ENCODE assay signal across 8 mouse cellular contexts in the genomic region with DNA sequence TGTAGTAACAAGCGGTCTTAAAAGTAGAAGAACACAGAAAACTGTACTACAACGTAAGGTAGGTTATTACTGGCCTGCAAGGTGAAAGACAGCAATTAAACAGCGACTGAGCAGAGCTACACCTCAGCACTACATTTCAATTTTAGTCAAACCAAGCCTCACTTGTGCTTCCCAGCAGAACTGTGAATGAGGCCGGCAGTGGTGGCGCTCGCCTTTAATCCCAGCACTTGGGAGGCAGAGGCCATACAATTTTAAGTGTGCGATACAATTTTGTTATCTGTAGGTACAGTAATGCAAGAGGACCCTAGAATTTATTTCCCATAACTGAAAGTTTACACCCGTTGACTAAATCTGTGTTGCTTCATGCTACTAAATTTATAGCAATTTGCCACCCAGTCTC. TPM values are rescaled to one million over a fixed set of nuclear protein-coding genes. Genes with fewer than 3 reads are reported as not detected.
DNase-seq lines count a peak whose midpoint lies in the region; ATAC-seq and TF ChIP-seq lines count a peak whose summit lies in the region.

No protein-coding gene starts in this region.

- H3K9me3 ChIP-seq in lung, embryonic 14.5 days (ENCODE audit: low read depth, low read length) = no peaks in the 10 kb centered on the region
- H3K9me3 ChIP-seq in forebrain, embryonic 10.5 days = no peaks in the 10 kb centered on the region
- no peaks in the 10 kb centered on the region for H3K9me3 ChIP-seq in limb, embryonic 12.5 days
- no peaks in the 10 kb centered on the region for H3K9me3 ChIP-seq in neural tube, embryonic 15.5 days (replicated peaks)

- 61% methylated on average over 8 of the region's 8 CpGs for WGBS in lung, embryonic 14.5 days
- WGBS in forebrain, embryonic 10.5 days = 72% methylated on average over 8 of the region's 8 CpGs
- 61% methylated on average over 8 of the region's 8 CpGs for WGBS in limb, embryonic 12.5 days
- 67% methylated on average over 8 of the region's 8 CpGs for WGBS in neural tube, embryonic 15.5 days

- no peaks in the 10 kb centered on the region for H3K4me1 ChIP-seq in lung, embryonic 14.5 days (ENCODE audit: insufficient read depth)
- H3K4me1 ChIP-seq in forebrain, embryonic 10.5 days = peaks cover 23% of the 10 kb centered on the region
- peaks cover 17% of the 10 kb centered on the region for H3K4me1 ChIP-seq in limb, embryonic 12.5 days (replicated peaks)
- peaks cover 29% of the 10 kb centered on the region for H3K4me1 ChIP-seq in neural tube, embryonic 15.5 days

- no peaks in the 10 kb centered on the region for H3K27me3 ChIP-seq in lung, embryonic 14.5 days (ENCODE audit: insufficient read depth, low read length)
- no peaks in the 10 kb centered on the region for H3K27me3 ChIP-seq in forebrain, embryonic 10.5 days (ENCODE audit: poor library complexity, severe bottlenecking)
- no peaks in the 10 kb centered on the region for H3K27me3 ChIP-seq in limb, embryonic 12.5 days
- no peaks in the 10 kb centered on the region for H3K27me3 ChIP-seq in neural tube, embryonic 15.5 days (replicated peaks)

- peak overlapping the region; percentile 58 for H3K4me2 ChIP-seq in lung, embryonic 14.5 days
- peak overlapping the region; percentile 80 for H3K4me2 ChIP-seq in limb, embryonic 12.5 days
- peak overlapping the region; percentile 80 for H3K4me2 ChIP-seq in neural tube, embryonic 15.5 days

- TF ChIP-seq CTCF in lung, embryonic 14.5 days (IDR thresholded peaks at IDR 0.05; ENCODE audit: low read depth) = no peak

- H3K4me3 ChIP-seq in lung, embryonic 14.5 days (ENCODE audit: low read depth, low read length) = peak overlapping the region; percentile 86
- peak overlapping the region; percentile 89 for H3K4me3 ChIP-seq in forebrain, embryonic 10.5 days
- H3K4me3 ChIP-seq in limb, embryonic 12.5 days (replicated peaks) = peak overlapping the region; percentile 87
- H3K4me3 ChIP-seq in neural tube, embryonic 15.5 days (replicated peaks) = peak overlapping the region; percentile 95; the same call in 1 of the 2 replicates

- peak; percentile 35 for DNase-seq in lung, embryonic 14.5 days
- DNase-seq in lung, postnatal 36 days = no peak
- no peak for DNase-seq in forebrain, embryonic 10.5 days (ENCODE audit: extremely low spot score, low spot score)
- no peak for DNase-seq in testis, postnatal 14 days (ENCODE audit: low spot score)

- H3K36me3 ChIP-seq in lung, embryonic 14.5 days (ENCODE audit: insufficient read depth) = peaks cover 28% of the 10 kb centered on the region
- H3K36me3 ChIP-seq in forebrain, embryonic 10.5 days (replicated peaks) = peaks cover 31% of the 10 kb centered on the region
- H3K36me3 ChIP-seq in limb, embryonic 12.5 days = peaks cover 30% of the 10 kb centered on the region
- H3K36me3 ChIP-seq in neural tube, embryonic 15.5 days = peaks cover 24% of the 10 kb centered on the region

- peak overlapping the region; percentile 68 for H3K9ac ChIP-seq in lung, embryonic 14.5 days
- peak overlapping the region; percentile 61; the same call in 1 of the 2 replicates for H3K9ac ChIP-seq in limb, embryonic 12.5 days (replicated peaks)
- H3K9ac ChIP-seq in neural tube, embryonic 15.5 days (replicated peaks) = peak overlapping the region; percentile 72; the same call in 1 of the 2 replicates

- no peak for ATAC-seq in lung, embryonic 14.5 days (ENCODE audit: insufficient read depth)
- no peak for ATAC-seq in limb, embryonic 12.5 days (ENCODE audit: insufficient number of reproducible peaks, insufficient read depth, low FRiP score, low TSS enrichment, low read depth)
- ATAC-seq in neural tube, embryonic 15.5 days (ENCODE audit: low FRiP score) = no peak
- ATAC-seq in cerebellum, adult (ENCODE audit: insufficient number of reproducible peaks, low FRiP score, low TSS enrichment) = no peak
- no peak for ATAC-seq in activated CD4-positive, CD25-positive, alpha-beta regulatory T cell, adult 4 months

- peak overlapping the region; percentile 97 for H3K27ac ChIP-seq in lung, embryonic 14.5 days (ENCODE audit: low read depth)
- peak overlapping the region; percentile 96 for H3K27ac ChIP-seq in forebrain, embryonic 10.5 days
- H3K27ac ChIP-seq in limb, embryonic 12.5 days = peak overlapping the region; percentile 97
- H3K27ac ChIP-seq in neural tube, embryonic 15.5 days (replicated peaks) = peak overlapping the region; percentile 87; the same call in 1 of the 2 replicates

RNA-seq across cellular contexts. Expression of a gene that starts 1.3 kb away (rescaled TPM):
- polyA plus RNA-seq in lung, embryonic 14.5 days (2014; fragmentation: Nextera tagmentation; extraction: Ambion mirVana) = 683 and 808 TPM in 2 replicates
- polyA plus RNA-seq in forebrain, embryonic 10.5 days (2016; fragmentation: Nextera tagmentation; extraction: Ambion mirVana) = 465 and 478 TPM in 2 replicates
- polyA plus RNA-seq in limb, embryonic 12.5 days (2016; fragmentation: Nextera tagmentation; extraction: Ambion mirVana) = 582 and 603 TPM in 2 replicates
- 343 and 364 TPM in 2 replicates for polyA plus RNA-seq in neural tube, embryonic 15.5 days (2015; fragmentation: Nextera tagmentation; extraction: Ambion mirVana)
- polyA plus RNA-seq in activated CD4-positive, CD25-positive, alpha-beta regulatory T cell, adult 4 months (2017; shearing (Covaris generic)) = 1,000 to 10,000 TPM; 2,142 to 2,785 TPM

RNA-seq across cellular contexts. Expression of a gene that starts 6.8 kb away (rescaled TPM):
- 1.7 and 2.2 TPM in 2 replicates for polyA plus RNA-seq in lung, embryonic 14.5 days (2014; fragmentation: Nextera tagmentation; extraction: Ambion mirVana)
- polyA plus RNA-seq in forebrain, embryonic 10.5 days (2016; fragmentation: Nextera tagmentation; extraction: Ambion mirVana) = 0.84 and 1.2 TPM in 2 replicates
- 0.70 and 0.73 TPM in 2 replicates for polyA plus RNA-seq in limb, embryonic 12.5 days (2016; fragmentation: Nextera tagmentation; extraction: Ambion mirVana)
- polyA plus RNA-seq in neural tube, embryonic 15.5 days (2015; fragmentation: Nextera tagmentation; extraction: Ambion mirVana) = 0.32 and 0.91 TPM in 2 replicates
- 10 to 100 TPM; 31.6 to 35.4 TPM for polyA plus RNA-seq in activated CD4-positive, CD25-positive, alpha-beta regulatory T cell, adult 4 months (2017; shearing (Covaris generic))

RNA-seq across cellular contexts. Expression of a gene that starts 28.5 kb away (rescaled TPM):
- 22.3 and 23.3 TPM in 2 replicates for polyA plus RNA-seq in lung, embryonic 14.5 days (2014; fragmentation: Nextera tagmentation; extraction: Ambion mirVana)
- polyA plus RNA-seq in forebrain, embryonic 10.5 days (2016; fragmentation: Nextera tagmentation; extraction: Ambion mirVana) = 12.8 and 12.9 TPM in 2 replicates
- polyA plus RNA-seq in limb, embryonic 12.5 days (2016; fragmentation: Nextera tagmentation; extraction: Ambion mirVana) = 16.1 and 17.5 TPM in 2 replicates
- polyA plus RNA-seq in neural tube, embryonic 15.5 days (2015; fragmentation: Nextera tagmentation; extraction: Ambion mirVana) = 14.5 and 16.9 TPM in 2 replicates
- 10 to 100 TPM; 22.4 to 23.6 TPM for polyA plus RNA-seq in activated CD4-positive, CD25-positive, alpha-beta regulatory T cell, adult 4 months (2017; shearing (Covaris generic))

RNA-seq across cellular contexts. Expression of a gene that starts 51.6 kb away (rescaled TPM):
- polyA plus RNA-seq in lung, embryonic 14.5 days (2014; fragmentation: Nextera tagmentation; extraction: Ambion mirVana) = 0.11 and 0.34 TPM in 2 replicates
- not detected in 2 replicates for polyA plus RNA-seq in forebrain, embryonic 10.5 days (2016; fragmentation: Nextera tagmentation; extraction: Ambion mirVana)
- not detected in 2 replicates for polyA plus RNA-seq in limb, embryonic 12.5 days (2016; fragmentation: Nextera tagmentation; extraction: Ambion mirVana)
- 0.08 TPM in 1 of 2 replicates, not detected in the other for polyA plus RNA-seq in neural tube, embryonic 15.5 days (2015; fragmentation: Nextera tagmentation; extraction: Ambion mirVana)
- polyA plus RNA-seq in activated CD4-positive, CD25-positive, alpha-beta regulatory T cell, adult 4 months (2017; shearing (Covaris generic)) = not detected

Comparison
In these comparisons a context has a peak if more than half of its experiments do, and no peak if none do; other contexts are left out.
1. RNA of a gene that starts 6.8 kb away (polyA plus RNA-seq): 31.6 to 35.4 TPM in activated CD4-positive, CD25-positive, alpha-beta regulatory T cell, adult 4 months; 1.7 to 2.2 TPM in lung, embryonic 14.5 days, 0.84 to 1.2 TPM in forebrain, embryonic 10.5 days, 0.70 to 0.73 TPM in limb, embryonic 12.5 days and 0.32 to 0.91 TPM in neural tube, embryonic 15.5 days; every median in the first group is over 10 times any median in the second.
2. Peak in every context shown above with its lines, with median percentiles within 50 percentile points of each other: H3K27ac ChIP-seq, H3K4me2 ChIP-seq, H3K4me3 ChIP-seq and H3K9ac ChIP-seq.